Mouse (Mus musculus): ENCODE results near the gene Fli1. TPM values are rescaled to one million over a fixed set of nuclear protein-coding genes. Genes with fewer than 3 reads are reported as not detected.

Gene Fli1
- polyA plus RNA-seq, 1 experiment from 2014 or later: 34.9 TPM

- H3K27me3 ChIP-seq (ENCODE audit: control insufficient read depth, insufficient read depth, low read depth, low read length): no peaks in the 10 kb centered on the region
- H3K36me3 ChIP-seq (ENCODE audit: control insufficient read depth, insufficient read depth, low read length): no peaks in the 10 kb centered on the region
- WGBS: 85% methylated on average over 2 of the region's 2 CpGs
- H3K27ac ChIP-seq (ENCODE audit: low read length): no peak overlapping the region
- H3K9ac ChIP-seq (ENCODE audit: low read length): no peak overlapping the region
- no peak for ATAC-seq (ENCODE audit: low read depth)
- H3K4me2 ChIP-seq (ENCODE audit: low read depth, low read length): no peak overlapping the region
- no peaks in the 10 kb centered on the region for H3K9me3 ChIP-seq (ENCODE audit: control insufficient read depth, low read length)
- H3K4me3 ChIP-seq (ENCODE audit: low read length): no peak overlapping the region
- H3K4me1 ChIP-seq (replicated peaks; ENCODE audit: control insufficient read depth, insufficient read depth, low read length): peaks cover 5% of the 10 kb centered on the region; the same call in 1 of the 2 replicates
These were observed 51.2 kb downstream of the Fli1 start for GRCm38 (mm10) chr9:32491484-32491883.

GRCm38 (mm10) chr9:32489794-32490358 is 52.8 kb downstream of the Fli1 start:
- no peaks in the 10 kb centered on the region for H3K9me3 ChIP-seq (ENCODE audit: control insufficient read depth, low read length)
- no peak overlapping the region for H3K4me3 ChIP-seq (ENCODE audit: low read length)
- ATAC-seq (ENCODE audit: low read depth): no peak
- no peak overlapping the region for H3K27ac ChIP-seq (ENCODE audit: low read length)
- no peaks in the 10 kb centered on the region for H3K36me3 ChIP-seq (ENCODE audit: control insufficient read depth, insufficient read depth, low read length)
- no peak overlapping the region for H3K4me2 ChIP-seq (ENCODE audit: low read depth, low read length)
- H3K9ac ChIP-seq (ENCODE audit: low read length): no peak overlapping the region
- no peaks in the 10 kb centered on the region for H3K4me1 ChIP-seq (replicated peaks; ENCODE audit: control insufficient read depth, insufficient read depth, low read length)
- no peaks in the 10 kb centered on the region for H3K27me3 ChIP-seq (ENCODE audit: control insufficient read depth, insufficient read depth, low read depth, low read length)
- 79% methylated on average over 4 of the region's 4 CpGs for WGBS

DNA sequence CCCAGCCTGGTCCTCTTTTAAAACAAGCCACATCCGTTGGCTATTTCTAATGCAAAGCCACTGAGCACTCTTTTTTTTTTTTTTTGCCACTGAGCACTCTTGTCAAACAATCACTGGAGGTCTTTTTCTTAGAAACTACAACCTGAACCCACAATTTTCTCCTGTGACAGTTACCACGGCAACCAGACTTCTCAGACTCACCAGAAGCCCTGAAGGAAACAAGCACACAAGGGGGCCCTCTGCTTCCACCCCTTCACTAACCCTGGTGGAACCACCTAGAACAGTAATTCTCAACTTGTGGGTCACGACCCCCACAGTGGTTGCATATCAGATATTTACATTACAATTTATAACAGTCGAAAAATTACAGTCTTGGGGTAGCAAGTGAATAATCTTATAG is 53.3 kb downstream of the Fli1 start:
- H3K9me3 ChIP-seq (ENCODE audit: control insufficient read depth, low read length): no peaks in the 10 kb centered on the region
- WGBS: 45% methylated on average over 4 of the region's 4 CpGs
- H3K4me3 ChIP-seq (ENCODE audit: low read length): no peak overlapping the region
- H3K27ac ChIP-seq (ENCODE audit: low read length): no peak overlapping the region
- ATAC-seq (ENCODE audit: low read depth): no peak
- H3K4me2 ChIP-seq (ENCODE audit: low read depth, low read length): no peak overlapping the region
- H3K4me1 ChIP-seq (replicated peaks; ENCODE audit: control insufficient read depth, insufficient read depth, low read length): no peaks in the 10 kb centered on the region
- H3K36me3 ChIP-seq (ENCODE audit: control insufficient read depth, insufficient read depth, low read length): no peaks in the 10 kb centered on the region
- no peak overlapping the region for H3K9ac ChIP-seq (ENCODE audit: low read length)
- H3K27me3 ChIP-seq (ENCODE audit: control insufficient read depth, insufficient read depth, low read depth, low read length): no peaks in the 10 kb centered on the region

DNA sequence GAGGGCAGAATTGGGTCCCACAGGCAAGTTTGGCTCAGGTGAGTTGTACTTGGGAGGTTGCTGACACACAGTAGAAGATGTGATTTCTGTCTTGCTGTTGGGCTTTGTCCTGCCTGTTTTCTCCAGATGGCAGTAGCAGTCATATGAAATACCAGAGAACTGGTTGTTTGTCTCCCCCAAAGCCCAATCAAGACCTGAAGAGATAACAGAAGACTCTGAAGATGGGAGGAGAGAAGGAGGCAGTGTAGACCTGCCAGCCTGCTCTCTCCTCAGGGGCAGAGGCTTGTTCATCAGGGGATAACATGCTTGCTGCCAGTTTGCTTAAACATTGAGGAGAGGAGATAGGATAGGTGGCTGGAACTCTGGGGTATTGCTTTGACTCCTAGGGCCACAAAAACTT is 54.0 kb downstream of the Fli1 start:
- no peak for ATAC-seq (ENCODE audit: low read depth)

DNA sequence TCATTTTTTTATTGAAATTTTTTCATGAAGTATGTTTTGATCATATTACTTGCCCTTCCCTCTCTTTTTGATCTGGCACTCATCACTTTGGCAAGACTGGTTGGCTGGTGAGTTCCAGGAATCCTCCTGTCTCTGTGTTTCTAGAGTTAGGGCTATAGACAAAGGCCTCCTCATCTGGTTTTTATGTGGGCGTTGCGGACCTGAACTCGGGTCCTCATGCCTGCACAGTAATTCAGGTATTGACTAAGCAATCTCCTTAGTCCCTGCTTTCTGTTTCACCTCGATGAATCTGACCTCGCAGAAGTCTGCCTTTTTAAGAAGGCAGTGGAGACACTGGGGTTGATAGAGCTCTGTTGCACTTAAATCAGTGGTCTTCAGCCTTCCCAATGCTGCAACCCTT is 54.8 kb downstream of the Fli1 start:
- H3K27ac ChIP-seq (ENCODE audit: low read length): no peak overlapping the region
- H3K4me3 ChIP-seq (ENCODE audit: low read length): no peak overlapping the region
- ATAC-seq (ENCODE audit: low read depth): no peak
- H3K9me3 ChIP-seq (ENCODE audit: control insufficient read depth, low read length): no peaks in the 10 kb centered on the region
- no peak overlapping the region for H3K9ac ChIP-seq (ENCODE audit: low read length)
- H3K27me3 ChIP-seq (ENCODE audit: control insufficient read depth, insufficient read depth, low read depth, low read length): no peaks in the 10 kb centered on the region
- H3K4me1 ChIP-seq (replicated peaks; ENCODE audit: control insufficient read depth, insufficient read depth, low read length): no peaks in the 10 kb centered on the region
- 90% methylated on average over 5 of the region's 5 CpGs for WGBS
- H3K36me3 ChIP-seq (ENCODE audit: control insufficient read depth, insufficient read depth, low read length): no peaks in the 10 kb centered on the region
- no peak overlapping the region for H3K4me2 ChIP-seq (ENCODE audit: low read depth, low read length)

More for the DNA sequence above, 54.0 kb downstream of the Fli1 start:
- Histone ChIP-seq H3K4me1 (replicated peaks; ENCODE audit: control insufficient read depth, insufficient read depth, low read length) (no peaks in the 10 kb centered on the region), H3K9me3 (ENCODE audit: control insufficient read depth, low read length) (no peaks in the 10 kb centered on the region), H3K4me2 (ENCODE audit: low read depth, low read length) (no peak overlapping the region), H3K27me3 (ENCODE audit: control insufficient read depth, insufficient read depth, low read depth, low read length) (no peaks in the 10 kb centered on the region), H3K9ac (ENCODE audit: low read length) (no peak overlapping the region), H3K36me3 (ENCODE audit: control insufficient read depth, insufficient read depth, low read length) (no peaks in the 10 kb centered on the region), H3K27ac (ENCODE audit: low read length) (no peak overlapping the region), H3K4me3 (ENCODE audit: low read length) (no peak overlapping the region)

GRCm38 (mm10) chr9:32487401-32487800 is 55.3 kb downstream of the Fli1 start:
- no peak overlapping the region for H3K4me3 ChIP-seq (ENCODE audit: low read length)
- no peaks in the 10 kb centered on the region for H3K36me3 ChIP-seq (ENCODE audit: control insufficient read depth, insufficient read depth, low read length)
- H3K4me2 ChIP-seq (ENCODE audit: low read depth, low read length): no peak overlapping the region
- WGBS: 77% methylated on average over 4 of the region's 4 CpGs
- no peaks in the 10 kb centered on the region for H3K9me3 ChIP-seq (ENCODE audit: control insufficient read depth, low read length)
- no peaks in the 10 kb centered on the region for H3K4me1 ChIP-seq (replicated peaks; ENCODE audit: control insufficient read depth, insufficient read depth, low read length)
- H3K27me3 ChIP-seq (ENCODE audit: control insufficient read depth, insufficient read depth, low read depth, low read length): no peaks in the 10 kb centered on the region
- no peak overlapping the region for H3K9ac ChIP-seq (ENCODE audit: low read length)
- no peak overlapping the region for H3K27ac ChIP-seq (ENCODE audit: low read length)
- no peak for ATAC-seq (ENCODE audit: low read depth)

DNA sequence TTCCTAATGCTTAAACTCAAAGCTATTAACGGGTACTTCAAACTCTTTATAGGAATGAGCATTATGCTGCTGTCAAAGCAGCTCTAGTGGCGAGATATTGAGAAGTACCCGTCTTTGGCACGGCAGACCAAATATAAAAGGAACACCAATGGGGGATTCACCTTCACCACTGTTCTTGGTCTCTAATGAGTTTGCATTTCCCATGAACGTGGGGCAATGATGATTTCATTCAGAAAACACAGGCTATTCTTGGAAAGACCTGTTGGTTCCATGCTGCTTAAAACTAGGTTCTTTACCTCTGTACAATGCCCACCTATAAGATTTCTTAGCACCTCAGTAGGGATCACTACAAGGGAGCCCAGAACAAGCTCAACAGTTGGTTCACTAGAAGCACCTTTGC is 62.2 kb downstream of the Fli1 start:
- H3K4me2 ChIP-seq (ENCODE audit: low read depth, low read length): no peak overlapping the region
- no peak for ATAC-seq (ENCODE audit: low read depth)
- 61% methylated on average over 5 of the region's 5 CpGs for WGBS
- H3K36me3 ChIP-seq (ENCODE audit: control insufficient read depth, insufficient read depth, low read length): no peaks in the 10 kb centered on the region
- no peaks in the 10 kb centered on the region for H3K9me3 ChIP-seq (ENCODE audit: control insufficient read depth, low read length)
- H3K4me3 ChIP-seq (ENCODE audit: low read length): no peak overlapping the region
- peaks cover 8% of the 10 kb centered on the region for H3K4me1 ChIP-seq (replicated peaks; ENCODE audit: control insufficient read depth, insufficient read depth, low read length)
- no peak overlapping the region for H3K9ac ChIP-seq (ENCODE audit: low read length)
- H3K27ac ChIP-seq (ENCODE audit: low read length): no peak overlapping the region
- no peaks in the 10 kb centered on the region for H3K27me3 ChIP-seq (ENCODE audit: control insufficient read depth, insufficient read depth, low read depth, low read length)

DNA sequence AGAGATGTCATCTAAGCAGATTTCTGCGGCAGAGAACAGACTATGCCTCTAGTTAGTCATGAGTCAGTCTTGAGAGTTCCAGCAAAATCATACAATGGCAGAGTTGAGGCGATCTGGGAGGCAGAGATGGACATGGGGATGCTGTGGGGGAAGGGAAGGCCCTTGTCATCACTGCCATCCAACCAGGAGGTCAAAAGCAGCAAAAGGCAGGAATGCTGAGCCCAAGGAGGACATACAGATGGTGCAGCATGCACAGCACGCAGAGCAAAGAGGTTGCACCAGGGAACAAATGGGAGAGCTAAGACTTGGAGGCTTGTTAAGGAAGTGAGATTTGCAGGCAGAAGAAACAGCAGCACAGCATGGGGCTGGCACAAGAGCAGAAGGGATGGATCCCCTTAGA is 63.9 kb downstream of the Fli1 start:
- H3K9ac ChIP-seq (ENCODE audit: low read length): no peak overlapping the region
- H3K4me1 ChIP-seq (replicated peaks; ENCODE audit: control insufficient read depth, insufficient read depth, low read length): peaks cover 8% of the 10 kb centered on the region
- H3K27me3 ChIP-seq (ENCODE audit: control insufficient read depth, insufficient read depth, low read depth, low read length): no peaks in the 10 kb centered on the region
- 47% methylated on average over 3 of the region's 3 CpGs for WGBS
- H3K27ac ChIP-seq (ENCODE audit: low read length): no peak overlapping the region
- ATAC-seq (ENCODE audit: low read depth): no peak
- H3K4me3 ChIP-seq (ENCODE audit: low read length): no peak overlapping the region
- no peaks in the 10 kb centered on the region for H3K36me3 ChIP-seq (ENCODE audit: control insufficient read depth, insufficient read depth, low read length)
- no peak overlapping the region for H3K4me2 ChIP-seq (ENCODE audit: low read depth, low read length)
- no peaks in the 10 kb centered on the region for H3K9me3 ChIP-seq (ENCODE audit: control insufficient read depth, low read length)

GRCm38 (mm10) chr9:32478087-32478486 is 64.6 kb downstream of the Fli1 start:
- H3K36me3 ChIP-seq (ENCODE audit: control insufficient read depth, insufficient read depth, low read length): no peaks in the 10 kb centered on the region
- no peak overlapping the region for H3K9ac ChIP-seq (ENCODE audit: low read length)
- ATAC-seq (ENCODE audit: low read depth): peak; percentile 62
- H3K4me2 ChIP-seq (ENCODE audit: low read depth, low read length): no peak overlapping the region
- no peaks in the 10 kb centered on the region for H3K9me3 ChIP-seq (ENCODE audit: control insufficient read depth, low read length)
- no peak overlapping the region for H3K27ac ChIP-seq (ENCODE audit: low read length)
- no peak overlapping the region for H3K4me3 ChIP-seq (ENCODE audit: low read length)
- no peaks in the 10 kb centered on the region for H3K27me3 ChIP-seq (ENCODE audit: control insufficient read depth, insufficient read depth, low read depth, low read length)
- 17% methylated on average over 2 of the region's 2 CpGs for WGBS
- peaks cover 8% of the 10 kb centered on the region for H3K4me1 ChIP-seq (replicated peaks; ENCODE audit: control insufficient read depth, insufficient read depth, low read length)

- Histone ChIP-seq H3K4me1 (replicated peaks; ENCODE audit: control insufficient read depth, insufficient read depth, low read length) (peaks cover 8% of the 10 kb centered on the region), H3K4me2 (ENCODE audit: low read depth, low read length) (no peak overlapping the region), H3K4me3 (ENCODE audit: low read length) (no peak overlapping the region), H3K9ac (ENCODE audit: low read length) (no peak overlapping the region), H3K36me3 (ENCODE audit: control insufficient read depth, insufficient read depth, low read length) (no peaks in the 10 kb centered on the region), H3K9me3 (ENCODE audit: control insufficient read depth, low read length) (no peaks in the 10 kb centered on the region), H3K27ac (ENCODE audit: low read length) (no peak overlapping the region), H3K27me3 (ENCODE audit: control insufficient read depth, insufficient read depth, low read depth, low read length) (no peaks in the 10 kb centered on the region)
- ATAC-seq (ENCODE audit: low read depth): no peak
- 88% methylated on average over 10 of the region's 10 CpGs for WGBS
These were observed 66.1 kb downstream of the Fli1 start for GRCm38 (mm10) chr9:32476604-32477003.

Measured in lung, embryonic 16.5 days (tissue).